Mouse (Mus musculus) gastrocnemius, postnatal 10 days (tissue): ENCODE results near the gene Gm13090. TPM values are rescaled to one million over a fixed set of nuclear protein-coding genes. Genes with fewer than 3 reads are reported as not detected.

ENCODE experiments used
- DNase-seq: peaks from one replicate; pipeline ENCODE4 v3.0.0; 2021; ENCODE audit warnings: mixed read lengths
- total RNA-seq, 2 experiments: library from RNA; stranded (reverse); gene quantifications; 2 replicates each; pipeline ENCODE4 v1.2.3; 2021

Gene Gm13090
- total RNA-seq, 2 experiments from 2014 or later = not detected

DNA sequence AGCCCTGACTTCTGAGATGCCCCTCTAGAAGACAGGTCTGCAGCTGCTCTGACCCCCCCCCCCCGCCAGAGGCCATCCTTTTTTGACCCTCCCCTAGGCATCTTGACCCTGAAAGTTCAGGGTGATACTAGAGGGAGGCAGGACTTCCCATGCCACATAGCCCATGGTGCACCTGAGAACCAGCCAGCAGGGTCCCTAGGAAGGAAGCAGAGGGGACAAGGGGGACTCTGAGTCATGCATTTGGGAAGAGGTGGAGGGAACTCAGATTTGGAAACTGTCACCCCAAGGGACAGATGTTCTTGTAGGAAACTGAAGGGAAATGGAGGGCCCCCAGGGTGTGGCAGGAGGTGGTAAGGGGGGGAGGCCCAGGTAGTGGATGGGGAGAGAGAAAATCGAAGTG lies 49.2 kb downstream of the Gm13090 start:
- DNase-seq = no peak

DNA sequence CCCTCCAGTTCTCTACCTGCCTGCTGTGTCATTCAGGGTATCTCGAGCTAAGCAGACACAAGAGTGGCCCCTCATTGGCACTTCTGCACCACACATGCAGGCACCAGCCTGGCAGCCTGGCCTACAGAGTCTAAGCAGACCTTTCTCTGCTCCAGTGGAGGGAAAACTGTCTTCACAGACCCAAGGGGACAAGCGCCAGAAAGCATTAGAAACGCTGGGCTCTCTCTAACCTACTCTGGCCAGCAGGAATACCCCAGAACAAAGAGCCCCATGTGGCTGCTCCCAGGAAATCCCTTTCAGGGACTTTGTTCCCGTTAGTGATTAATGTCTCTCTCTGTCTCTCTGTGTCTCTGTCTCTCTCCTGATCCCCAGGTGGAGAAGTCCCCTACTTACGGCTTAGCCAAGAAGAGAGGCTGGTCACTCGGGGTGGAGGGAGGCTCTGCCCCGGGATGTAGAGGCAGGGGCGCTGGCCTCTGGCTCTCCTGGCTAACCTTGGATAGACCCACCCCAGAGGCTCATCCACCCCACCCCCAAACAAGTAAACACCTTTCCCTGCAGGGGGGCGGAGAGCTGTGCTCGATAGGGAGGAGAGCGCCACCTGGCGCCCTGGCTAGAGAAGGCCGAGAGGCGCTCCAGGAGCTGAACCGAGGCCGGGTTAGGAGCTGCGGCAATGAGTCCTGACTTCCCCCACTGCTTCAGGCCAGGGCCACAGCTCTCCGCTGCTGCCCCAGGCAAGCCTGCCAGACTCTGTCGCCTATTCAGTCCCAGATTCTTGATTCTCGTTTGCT lies 49.9 kb downstream of the Gm13090 start:
- DNase-seq = peak; percentile 84

DNA sequence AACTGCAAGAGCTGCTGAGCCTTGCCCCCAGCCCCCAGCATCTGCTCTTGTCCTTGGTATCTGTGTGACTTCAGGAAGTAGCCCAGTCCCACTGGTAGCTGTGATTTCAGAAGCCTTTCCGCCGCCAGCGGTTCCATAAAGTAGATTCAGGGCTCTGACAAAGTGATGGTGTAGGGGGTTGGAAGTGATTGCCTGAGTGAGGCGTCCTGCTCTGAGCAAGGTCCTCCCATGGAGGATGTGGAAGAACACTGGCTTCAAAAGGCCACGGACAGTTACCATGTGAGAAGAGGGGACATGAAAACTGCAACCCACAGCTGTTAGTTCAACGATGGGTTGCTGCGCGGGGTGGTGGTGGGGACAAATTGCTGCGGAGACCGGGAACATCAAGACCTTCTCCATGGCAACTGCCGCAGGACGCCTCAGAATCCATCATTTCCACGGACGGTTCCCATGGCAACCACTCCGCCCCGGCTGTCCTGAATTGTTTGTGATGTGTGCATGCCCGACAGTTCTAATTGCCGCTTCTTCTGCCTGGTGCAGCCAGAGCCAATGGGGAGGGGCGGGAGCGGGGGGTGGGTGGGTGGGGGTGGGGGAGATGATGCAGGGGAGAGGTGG lies 51.1 kb downstream of the Gm13090 start:
- DNase-seq = no peak

Other genes starting within 250 kb of the Gm13090 start
- gene Errfi1, start 235.7 kb upstream of the Gm13090 start, total RNA-seq = 10 to 100 TPM; 17.4 to 23.6 TPM
- 100 to 1,000 TPM; 427 to 492 TPM for gene Park7, start 175.1 kb upstream of the Gm13090 start, total RNA-seq
- gene Tnfrsf9, start 175.0 kb upstream of the Gm13090 start, total RNA-seq = under 1 TPM in 1 of 2 experiments, not detected in 1; 0.27 TPM
- gene Uts2, start 92.5 kb upstream of the Gm13090 start, total RNA-seq = not detected
- gene Per3, start 44.9 kb upstream of the Gm13090 start, total RNA-seq = 10 to 100 TPM; 15.5 to 17.0 TPM
- gene Vamp3, start 31.6 kb upstream of the Gm13090 start, total RNA-seq = 10 to 100 TPM; 62.2 to 65.4 TPM